Mouse (Mus musculus) megakaryocyte, adult 5-6 weeks (primary cell): ENCODE data around the gene Lipc. TPM values are rescaled to one million over a fixed set of nuclear protein-coding genes. Genes with fewer than 3 reads are reported as not detected.

Source experiments
- ATAC-seq: 2 replicates; pipeline ENCODE4 v1.8.0; 2016; ENCODE audit warnings: mild to moderate bottlenecking, inconsistent platforms; ENCODE audit not compliant: poor library complexity, severe bottlenecking
- total RNA-seq, 2 experiments: library from RNA; stranded (forward) in 1 of 2; stranded (reverse) in 1 of 2; fragments of 153-499, 151-499 nt in 1 of 2; fragments of 221-1000, 200-1000 nt in 1 of 2; gene quantifications; 2 replicates each; pipeline versions ENCODE4 v1.2.3 to v1.2.4; 2015 to 2017

Lipc gene
- total RNA-seq, 2 experiments from 2014 or later = 0.36 TPM; not detected in 1

GRCm38 (mm10) chr9:70958381-70958780, 6.4 kb upstream of the Lipc start:
- ATAC-seq = no peak

DNA sequence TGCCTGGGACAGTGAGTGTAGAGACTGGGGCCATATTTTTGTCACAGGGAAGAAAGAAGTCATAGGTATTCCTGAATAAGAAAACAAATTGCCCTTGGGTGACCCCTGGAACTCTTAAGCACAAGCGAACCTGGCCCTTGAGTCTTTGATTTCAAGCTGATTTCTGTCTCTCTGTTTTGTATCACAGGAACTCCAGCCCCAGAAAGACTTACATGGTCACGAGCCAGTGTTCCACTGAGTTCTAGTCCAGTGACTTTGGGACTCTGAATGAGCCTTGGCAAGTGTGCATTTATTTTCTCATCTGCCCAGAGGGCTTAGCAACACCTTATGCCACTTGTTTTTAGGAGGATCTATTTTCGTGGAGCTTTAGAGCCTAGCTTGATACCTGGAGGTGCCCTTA, 5.7 kb upstream of the Lipc start:
- no peak for ATAC-seq

- ATAC-seq = no peak
These were observed 2.2 kb upstream of the Lipc start for GRCm38 (mm10) chr9:70954226-70954625.

DNA sequence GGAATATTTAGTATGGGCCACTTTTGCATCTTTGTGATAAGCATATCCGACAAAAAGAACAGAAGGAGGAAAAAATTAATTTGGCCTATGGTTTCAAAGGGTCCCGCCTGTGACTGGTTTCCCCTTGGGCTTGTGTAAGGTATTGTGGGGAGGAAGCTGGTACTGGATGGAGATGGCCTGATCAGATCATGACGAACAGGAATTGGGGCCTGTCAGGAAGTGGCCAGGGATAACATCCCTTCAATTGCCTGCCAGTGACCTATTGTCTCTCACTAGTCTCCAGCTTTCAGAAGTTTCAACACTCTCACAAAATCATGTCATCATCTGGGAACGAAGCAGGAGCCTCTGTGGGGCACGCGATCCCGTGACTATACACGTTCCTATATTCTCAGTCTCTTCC, 2.7 kb downstream of the Lipc start:
- ATAC-seq = no peak

- ATAC-seq = no peak
These were observed 4.7 kb downstream of the Lipc start for GRCm38 (mm10) chr9:70947312-70947711.

GRCm38 (mm10) chr9:70942686-70943333, 9.2 kb downstream of the Lipc start:
- ATAC-seq = peak; percentile 92

DNA sequence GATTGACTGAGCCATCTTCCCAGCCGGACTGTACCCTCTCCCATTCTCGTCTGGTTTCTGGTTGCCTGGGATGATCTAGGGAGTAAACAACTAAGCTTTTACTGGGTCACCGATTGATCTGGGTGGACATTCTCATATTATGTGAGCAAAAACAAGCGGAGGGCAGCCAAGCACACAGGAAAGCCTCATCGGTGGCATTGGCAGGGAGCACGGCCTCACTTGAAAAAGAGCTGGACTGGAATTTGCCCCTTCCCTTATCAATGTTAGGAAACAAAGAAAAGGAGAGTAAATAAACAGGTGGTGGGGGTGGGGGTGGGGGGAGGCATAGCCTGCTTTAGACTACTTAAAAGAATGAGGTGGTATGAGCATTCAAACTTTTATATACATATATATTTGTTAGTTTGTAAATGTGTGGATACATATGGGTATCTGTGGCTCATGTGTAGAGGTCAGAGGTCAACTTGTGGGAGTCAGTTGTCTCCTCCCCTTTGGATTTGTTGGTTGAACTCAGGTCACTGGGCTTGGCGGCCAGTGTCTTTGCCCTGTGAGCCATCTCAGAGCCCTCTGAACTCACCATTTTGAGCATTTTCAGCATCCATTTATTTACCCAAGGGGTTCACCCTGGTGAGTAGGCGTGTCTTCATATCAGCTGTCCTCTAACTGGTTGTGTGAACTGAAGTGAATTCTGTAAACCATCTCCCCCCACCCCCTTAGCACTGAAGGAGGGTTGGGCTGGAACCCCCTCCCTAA, 12.1 kb downstream of the Lipc start:
- ATAC-seq = no peak

GRCm38 (mm10) chr9:70938850-70939249, 13.2 kb downstream of the Lipc start:
- no peak for ATAC-seq

DNA sequence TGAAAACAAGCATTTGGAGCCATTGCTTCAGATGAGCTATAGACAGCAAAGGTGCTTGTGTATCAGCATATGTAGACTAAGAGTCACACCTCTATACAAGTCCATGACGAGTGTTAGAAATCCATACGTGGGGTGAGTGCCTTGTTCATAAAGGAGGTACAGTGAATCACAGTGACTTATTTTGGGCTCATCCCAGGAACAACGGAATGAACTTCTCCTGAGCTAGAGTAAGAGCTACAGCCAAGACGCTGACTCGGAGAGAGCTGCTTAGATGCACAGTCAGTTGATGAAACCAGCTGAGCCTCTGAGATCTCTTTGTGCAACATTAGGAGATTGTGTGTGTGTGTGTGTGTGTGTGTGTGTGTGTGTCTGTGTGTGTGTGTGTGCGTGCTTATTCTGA, 13.9 kb downstream of the Lipc start:
- ATAC-seq = no peak

- ATAC-seq = no peak
These were observed 17.3 kb downstream of the Lipc start for GRCm38 (mm10) chr9:70934587-70935295.

DNA sequence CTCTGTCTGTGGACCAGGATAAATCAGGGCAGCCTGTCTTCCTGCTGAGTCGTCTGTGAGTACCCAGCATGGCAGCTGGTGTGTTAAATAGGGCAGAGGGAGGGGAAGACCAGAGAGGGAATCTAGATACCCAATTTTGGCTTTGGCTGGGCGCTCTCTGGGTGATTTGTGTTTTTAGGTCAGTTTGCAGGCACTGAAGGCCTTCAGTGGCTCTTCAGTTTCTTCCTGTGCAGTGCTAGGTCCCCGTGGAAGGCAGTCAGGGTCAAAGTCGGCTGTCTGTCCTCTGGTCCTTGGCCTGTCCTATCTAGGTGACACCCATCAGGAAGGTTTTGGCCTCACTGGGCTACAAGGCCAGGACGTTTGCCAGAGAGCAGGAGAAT, 21.4 kb downstream of the Lipc start:
- ATAC-seq = no peak

GRCm38 (mm10) chr9:70929840-70930640, 22.0 kb downstream of the Lipc start:
- peak; percentile 79 for ATAC-seq

DNA sequence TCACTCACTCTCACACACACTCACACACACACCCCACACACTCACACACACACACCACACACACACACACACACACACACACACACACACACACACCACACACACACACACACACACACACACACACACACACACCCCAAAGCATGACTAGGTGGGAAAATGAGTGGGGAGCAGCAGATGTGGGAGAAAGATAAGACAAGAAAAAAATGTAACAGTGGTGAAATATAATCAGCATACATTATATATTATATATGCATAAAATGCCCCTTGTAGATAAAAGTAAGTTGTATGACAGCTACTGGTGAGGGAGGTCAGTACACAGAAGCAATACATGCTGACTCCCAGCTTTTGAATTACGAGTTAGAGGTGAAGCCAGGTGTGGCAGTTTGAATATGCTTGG, 23.6 kb downstream of the Lipc start:
- no peak for ATAC-seq

- no peak for ATAC-seq
These were observed 24.3 kb downstream of the Lipc start for GRCm38 (mm10) chr9:70927701-70928100.

GRCm38 (mm10) chr9:70926820-70927588, 25.0 kb downstream of the Lipc start:
- ATAC-seq = no peak

DNA sequence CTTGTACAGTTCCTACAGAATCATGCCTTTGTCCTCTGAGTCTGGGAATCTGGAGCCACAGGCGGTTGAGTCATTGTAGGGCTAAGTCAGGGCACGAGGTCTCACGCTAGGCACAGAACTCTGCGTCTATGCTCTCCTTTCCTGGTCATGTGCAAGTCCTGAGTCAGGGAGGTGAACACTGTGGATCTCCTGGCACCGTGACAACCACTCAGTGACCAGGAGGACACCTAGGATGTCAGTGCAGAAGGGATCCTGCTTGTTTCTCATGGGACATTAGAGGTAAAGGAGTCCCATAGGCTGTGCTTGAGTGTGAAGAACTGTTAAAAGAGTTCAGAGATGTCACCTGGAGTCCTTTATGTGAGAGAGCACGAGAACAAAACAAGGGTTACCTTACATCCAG, 26.8 kb downstream of the Lipc start:
- ATAC-seq = no peak

- no peak for ATAC-seq
These were observed 27.3 kb downstream of the Lipc start for GRCm38 (mm10) chr9:70924763-70925162.

DNA sequence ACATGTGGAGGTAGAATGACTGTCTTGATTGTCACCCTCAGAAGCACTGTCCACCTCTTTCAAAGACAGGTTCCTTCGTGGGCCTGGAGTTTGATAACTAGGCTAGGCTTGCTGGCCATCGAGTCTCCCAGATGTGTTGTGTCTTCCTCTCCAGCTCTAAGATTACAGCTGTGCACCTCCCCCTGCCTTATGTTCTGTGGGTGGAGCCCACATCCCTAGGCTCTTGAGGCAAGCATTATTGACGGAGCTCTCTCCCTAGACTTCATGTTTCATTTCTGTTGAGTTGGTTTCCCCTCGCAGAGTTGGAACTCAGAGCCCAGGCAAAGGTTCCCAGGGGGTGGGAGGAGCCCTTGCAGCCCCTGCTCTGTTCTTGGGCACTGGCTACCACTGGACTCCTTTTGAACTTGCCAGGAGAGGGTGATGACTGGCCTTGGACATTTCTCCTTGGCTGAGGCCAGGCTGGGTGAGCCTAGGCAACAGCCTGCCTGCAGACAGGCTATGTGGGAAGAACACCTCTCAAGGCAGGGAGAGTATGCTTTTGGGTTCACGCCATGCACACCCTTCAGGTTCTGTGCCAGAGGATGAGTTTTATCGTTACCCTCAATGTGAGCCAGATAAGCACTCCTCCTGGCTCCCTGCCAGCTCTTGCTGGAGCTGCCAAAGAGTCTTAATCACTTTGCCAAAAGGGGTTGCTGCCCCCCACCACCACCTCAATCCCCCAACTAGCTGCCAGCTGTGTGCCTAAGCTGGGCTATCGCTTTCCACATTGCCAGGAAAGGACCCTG, 30.1 kb downstream of the Lipc start:
- ATAC-seq = peak; percentile 27; the same call in 1 of the 2 replicates

DNA sequence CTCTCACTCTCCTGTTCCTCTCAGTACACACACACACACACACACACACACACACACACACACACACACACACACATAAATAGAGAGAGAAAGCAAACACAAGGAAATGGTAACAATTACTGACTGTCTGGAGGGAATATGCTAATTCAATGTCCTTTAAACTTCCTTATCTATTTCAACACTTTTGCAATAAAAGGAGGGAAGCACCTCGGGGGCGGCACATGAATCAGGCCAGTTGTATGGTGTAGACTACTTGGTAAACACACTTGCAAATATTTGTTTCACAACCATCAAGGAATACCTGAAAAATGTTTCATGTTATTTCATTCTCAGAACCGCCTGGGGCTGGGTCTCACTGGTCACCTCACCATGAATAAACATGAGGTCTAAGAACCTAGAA, 30.9 kb downstream of the Lipc start:
- ATAC-seq = no peak

GRCm38 (mm10) chr9:70919271-70919670, 32.8 kb downstream of the Lipc start:
- no peak for ATAC-seq
